Mouse (Mus musculus): Measurements from ENCODE around the gene Urad. TPM values are rescaled to one million over a fixed set of nuclear protein-coding genes. Genes with fewer than 3 reads are reported as not detected.

Urad gene
- polyA plus RNA-seq, 1 experiment from 2014 or later: not detected

- no peaks in the 10 kb centered on the region for H3K36me3 ChIP-seq (ENCODE audit: control insufficient read depth, insufficient read depth, low read length)
- H3K9me3 ChIP-seq (replicated peaks; ENCODE audit: control insufficient read depth, low read length): no peaks in the 10 kb centered on the region
- no peaks in the 10 kb centered on the region for H3K27me3 ChIP-seq (replicated peaks; ENCODE audit: control insufficient read depth, insufficient read depth, low read length)
- no peak for DNase-seq (ENCODE audit: low spot score)
- no peaks in the 10 kb centered on the region for H3K4me1 ChIP-seq (ENCODE audit: control insufficient read depth, insufficient read depth, low read length)
- no peak overlapping the region for H3K4me2 ChIP-seq (ENCODE audit: low read length)
- ATAC-seq: no peak
- 75% methylated on average over 8 of the region's 8 CpGs for WGBS
- no peak overlapping the region for H3K4me3 ChIP-seq (ENCODE audit: low read depth, low read length)
- H3K9ac ChIP-seq (ENCODE audit: low read length): no peak overlapping the region
- no peak overlapping the region for H3K27ac ChIP-seq (ENCODE audit: low read depth, low read length)
Measured at GRCm38 (mm10) chr5:147354985-147355384, 32.7 kb upstream of the Urad start.

- DNase-seq (ENCODE audit: low spot score): no peak
- no peak overlapping the region for H3K9ac ChIP-seq (ENCODE audit: low read length)
- no peak overlapping the region for H3K4me3 ChIP-seq (ENCODE audit: low read depth, low read length)
- H3K27ac ChIP-seq (ENCODE audit: low read depth, low read length): no peak overlapping the region
- H3K4me1 ChIP-seq (ENCODE audit: control insufficient read depth, insufficient read depth, low read length): no peaks in the 10 kb centered on the region
- H3K4me2 ChIP-seq (ENCODE audit: low read length): no peak overlapping the region
- no peak for ATAC-seq
- no peaks in the 10 kb centered on the region for H3K36me3 ChIP-seq (ENCODE audit: control insufficient read depth, insufficient read depth, low read length)
- WGBS: 64% methylated on average over 17 of the region's 17 CpGs
- H3K9me3 ChIP-seq (replicated peaks; ENCODE audit: control insufficient read depth, low read length): no peaks in the 10 kb centered on the region
- no peaks in the 10 kb centered on the region for H3K27me3 ChIP-seq (replicated peaks; ENCODE audit: control insufficient read depth, insufficient read depth, low read length)
Measured at GRCm38 (mm10) chr5:147354161-147354780, 32.0 kb upstream of the Urad start.

- Histone ChIP-seq H3K4me2 (ENCODE audit: low read length) (no peak overlapping the region), H3K36me3 (ENCODE audit: control insufficient read depth, insufficient read depth, low read length) (no peaks in the 10 kb centered on the region), H3K27me3 (replicated peaks; ENCODE audit: control insufficient read depth, insufficient read depth, low read length) (no peaks in the 10 kb centered on the region), H3K9ac (ENCODE audit: low read length) (no peak overlapping the region), H3K27ac (ENCODE audit: low read depth, low read length) (no peak overlapping the region), H3K4me1 (ENCODE audit: control insufficient read depth, insufficient read depth, low read length) (no peaks in the 10 kb centered on the region), H3K4me3 (ENCODE audit: low read depth, low read length) (no peak overlapping the region), H3K9me3 (replicated peaks; ENCODE audit: control insufficient read depth, low read length) (no peaks in the 10 kb centered on the region)
- WGBS: 95% methylated on average over 8 of the region's 8 CpGs
- DNase-seq (ENCODE audit: low spot score) (no peak), ATAC-seq (no peak)
Measured at GRCm38 (mm10) chr5:147351931-147352330, 29.7 kb upstream of the Urad start.

GRCm38 (mm10) chr5:147345981-147346380 is 23.7 kb upstream of the Urad start:
- 73% methylated on average over 1 of the region's 1 CpGs for WGBS
- Histone ChIP-seq H3K4me3 (ENCODE audit: low read depth, low read length) (no peak overlapping the region), H3K36me3 (ENCODE audit: control insufficient read depth, insufficient read depth, low read length) (no peaks in the 10 kb centered on the region), H3K9me3 (replicated peaks; ENCODE audit: control insufficient read depth, low read length) (no peaks in the 10 kb centered on the region), H3K4me2 (ENCODE audit: low read length) (no peak overlapping the region), H3K4me1 (ENCODE audit: control insufficient read depth, insufficient read depth, low read length) (no peaks in the 10 kb centered on the region), H3K27ac (ENCODE audit: low read depth, low read length) (no peak overlapping the region), H3K27me3 (replicated peaks; ENCODE audit: control insufficient read depth, insufficient read depth, low read length) (no peaks in the 10 kb centered on the region), H3K9ac (ENCODE audit: low read length) (no peak overlapping the region)
- no peak for ATAC-seq
- no peak for DNase-seq (ENCODE audit: low spot score)

- Histone ChIP-seq H3K27me3 (replicated peaks; ENCODE audit: control insufficient read depth, insufficient read depth, low read length) (no peaks in the 10 kb centered on the region), H3K27ac (ENCODE audit: low read depth, low read length) (no peak overlapping the region), H3K4me1 (ENCODE audit: control insufficient read depth, insufficient read depth, low read length) (no peaks in the 10 kb centered on the region), H3K9ac (ENCODE audit: low read length) (no peak overlapping the region), H3K9me3 (replicated peaks; ENCODE audit: control insufficient read depth, low read length) (no peaks in the 10 kb centered on the region), H3K4me2 (ENCODE audit: low read length) (no peak overlapping the region), H3K4me3 (ENCODE audit: low read depth, low read length) (no peak overlapping the region), H3K36me3 (ENCODE audit: control insufficient read depth, insufficient read depth, low read length) (no peaks in the 10 kb centered on the region)
- no peak for ATAC-seq
- DNase-seq (ENCODE audit: low spot score): no peak
- WGBS: 91% methylated on average over 10 of the region's 10 CpGs
Measured at GRCm38 (mm10) chr5:147343904-147344303, 21.7 kb upstream of the Urad start.

GRCm38 (mm10) chr5:147342901-147343300 is 20.7 kb upstream of the Urad start:
- H3K27ac ChIP-seq (ENCODE audit: low read depth, low read length): no peak overlapping the region
- DNase-seq (ENCODE audit: low spot score) (no peak), ATAC-seq (no peak)
- no peak overlapping the region for H3K4me2 ChIP-seq (ENCODE audit: low read length)
- H3K27me3 ChIP-seq (replicated peaks; ENCODE audit: control insufficient read depth, insufficient read depth, low read length): no peaks in the 10 kb centered on the region
- H3K9ac ChIP-seq (ENCODE audit: low read length): no peak overlapping the region
- 88% methylated on average over 6 of the region's 6 CpGs for WGBS
- H3K9me3 ChIP-seq (replicated peaks; ENCODE audit: control insufficient read depth, low read length): no peaks in the 10 kb centered on the region
- no peaks in the 10 kb centered on the region for H3K4me1 ChIP-seq (ENCODE audit: control insufficient read depth, insufficient read depth, low read length)
- H3K4me3 ChIP-seq (ENCODE audit: low read depth, low read length): no peak overlapping the region
- no peaks in the 10 kb centered on the region for H3K36me3 ChIP-seq (ENCODE audit: control insufficient read depth, insufficient read depth, low read length)

- Histone ChIP-seq H3K9me3 (replicated peaks; ENCODE audit: control insufficient read depth, low read length) (no peaks in the 10 kb centered on the region), H3K36me3 (ENCODE audit: control insufficient read depth, insufficient read depth, low read length) (no peaks in the 10 kb centered on the region), H3K4me3 (ENCODE audit: low read depth, low read length) (no peak overlapping the region), H3K27me3 (replicated peaks; ENCODE audit: control insufficient read depth, insufficient read depth, low read length) (no peaks in the 10 kb centered on the region), H3K27ac (ENCODE audit: low read depth, low read length) (no peak overlapping the region), H3K4me2 (ENCODE audit: low read length) (no peak overlapping the region), H3K9ac (ENCODE audit: low read length) (no peak overlapping the region), H3K4me1 (ENCODE audit: control insufficient read depth, insufficient read depth, low read length) (no peaks in the 10 kb centered on the region)
- 84% methylated on average over 13 of the region's 13 CpGs for WGBS
- ATAC-seq: no peak
- DNase-seq (ENCODE audit: low spot score): no peak
Measured at GRCm38 (mm10) chr5:147340741-147341414, 18.6 kb upstream of the Urad start.

- Histone ChIP-seq H3K36me3 (ENCODE audit: control insufficient read depth, insufficient read depth, low read length) (no peaks in the 10 kb centered on the region), H3K9me3 (replicated peaks; ENCODE audit: control insufficient read depth, low read length) (no peaks in the 10 kb centered on the region), H3K4me3 (ENCODE audit: low read depth, low read length) (no peak overlapping the region), H3K4me1 (ENCODE audit: control insufficient read depth, insufficient read depth, low read length) (no peaks in the 10 kb centered on the region), H3K9ac (ENCODE audit: low read length) (no peak overlapping the region), H3K27ac (ENCODE audit: low read depth, low read length) (no peak overlapping the region), H3K4me2 (ENCODE audit: low read length) (no peak overlapping the region), H3K27me3 (replicated peaks; ENCODE audit: control insufficient read depth, insufficient read depth, low read length) (no peaks in the 10 kb centered on the region)
- DNase-seq (ENCODE audit: low spot score): no peak
- WGBS: 80% methylated on average over 11 of the region's 11 CpGs
- no peak for ATAC-seq
Measured at GRCm38 (mm10) chr5:147339560-147339959, 17.3 kb upstream of the Urad start.

GRCm38 (mm10) chr5:147338967-147339366 is 16.7 kb upstream of the Urad start:
- no peaks in the 10 kb centered on the region for H3K9me3 ChIP-seq (replicated peaks; ENCODE audit: control insufficient read depth, low read length)
- no peak overlapping the region for H3K9ac ChIP-seq (ENCODE audit: low read length)
- DNase-seq (ENCODE audit: low spot score) (no peak), ATAC-seq (no peak)
- WGBS: 57% methylated on average over 9 of the region's 9 CpGs
- no peak overlapping the region for H3K4me2 ChIP-seq (ENCODE audit: low read length)
- H3K27me3 ChIP-seq (replicated peaks; ENCODE audit: control insufficient read depth, insufficient read depth, low read length): no peaks in the 10 kb centered on the region
- no peaks in the 10 kb centered on the region for H3K4me1 ChIP-seq (ENCODE audit: control insufficient read depth, insufficient read depth, low read length)
- H3K36me3 ChIP-seq (ENCODE audit: control insufficient read depth, insufficient read depth, low read length): no peaks in the 10 kb centered on the region
- no peak overlapping the region for H3K27ac ChIP-seq (ENCODE audit: low read depth, low read length)
- no peak overlapping the region for H3K4me3 ChIP-seq (ENCODE audit: low read depth, low read length)
